Mouse (Mus musculus) heart, embryonic 13.5 days (tissue): ENCODE results near the gene Gm29666. TPM values are rescaled to one million over a fixed set of nuclear protein-coding genes. Genes with fewer than 3 reads are reported as not detected.
A peak's percentile ranks its signal among the peaks of the same experiment; 100 is the strongest.

Experiments used
- ATAC-seq: fragments of 200-750 bp; cut with Nextera tagmentation; 2 replicates; pipeline ENCODE4 v1.8.0; 2017; ENCODE audit warnings: moderate TSS enrichment; ENCODE audit not compliant: insufficient number of reproducible peaks, low FRiP score, low TSS enrichment; ENCODE audit errors: extremely low read depth
- H3K27ac ChIP-seq: fragments of 300-500 bp; sonication (generic); replicated peaks from 2 replicates; pipeline ENCODE4 v1.5.1; 2015; ENCODE audit warnings: moderate library complexity, mild to moderate bottlenecking, inconsistent platforms
- H3K27me3 ChIP-seq: fragments of 300-500 bp; sonication (generic); replicated peaks from 2 replicates; pipeline ENCODE4 v1.6.1; 2015; ENCODE audit warnings: mild to moderate bottlenecking, inconsistent platforms
- H3K36me3 ChIP-seq: fragments of 300-500 bp; sonication (generic); 2 replicates; pipeline ENCODE4 v1.6.1; 2015; ENCODE audit warnings: mild to moderate bottlenecking, inconsistent platforms
- H3K4me1 ChIP-seq: fragments of 300-500 bp; sonication (generic); 2 replicates; pipeline ENCODE4 v1.6.1; 2015; ENCODE audit warnings: inconsistent platforms
- H3K4me2 ChIP-seq: fragments of 300-500 bp; sonication (generic); 2 replicates; pipeline ENCODE4 v1.6.1; 2015; ENCODE audit warnings: inconsistent platforms, mild to moderate bottlenecking, moderate library complexity
- H3K4me3 ChIP-seq: fragments of 300-500 bp; sonication (generic); 2 replicates; pipeline ENCODE4 v1.5.1; 2015; ENCODE audit warnings: moderate library complexity, mild to moderate bottlenecking, inconsistent platforms
- H3K9ac ChIP-seq: fragments of 300-500 bp; sonication (generic); 2 replicates; pipeline ENCODE4 v1.6.1; 2015; ENCODE audit warnings: inconsistent platforms, mild to moderate bottlenecking, moderate library complexity
- H3K9me3 ChIP-seq: fragments of 300-500 bp; sonication (generic); 2 replicates; pipeline ENCODE4 v1.6.1; 2016; ENCODE audit warnings: inconsistent platforms
- WGBS: fragments of 180-500 bp; shearing (Covaris S2); methylation state at CpG from one replicate; pipeline ENCODE4 v1.1.7; 2015; ENCODE audit warnings: mixed read lengths; 5-methylcytosine and 5-hydroxymethylcytosine counted together
- polyA plus RNA-seq: library from polyadenylated mRNA; unstranded; fragments of >200 nt; fragmentation: Nextera tagmentation; extraction: Ambion mirVana; gene quantifications from 2 replicates; pipeline ENCODE4 v1.2.1, GENCODE M21; 2015

Gm29666 gene
- polyA plus RNA-seq, 1 experiment from 2014 or later = 0.56 TPM

DNA sequence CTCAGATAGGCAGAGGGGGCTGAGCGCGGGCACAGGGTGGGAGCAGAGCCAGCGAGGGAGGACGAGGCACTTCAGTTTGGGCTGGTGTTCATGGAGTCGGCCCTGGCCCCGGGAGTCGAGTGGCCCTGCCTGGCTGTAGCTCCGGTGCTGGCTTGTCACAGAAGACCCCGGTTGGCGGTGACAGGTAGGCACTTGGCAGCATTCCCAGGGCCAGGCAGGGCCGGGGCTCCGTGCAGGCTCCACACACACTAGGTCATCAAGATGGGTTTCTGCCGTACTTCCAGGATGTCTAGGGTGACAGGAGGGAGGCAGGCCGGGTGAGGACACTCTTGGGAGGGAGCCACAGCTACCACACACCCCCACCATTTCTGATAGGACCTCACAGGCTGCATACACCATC is 29.2 kb upstream of the Gm29666 start:
- no peak for ATAC-seq
- H3K4me1 ChIP-seq = peaks cover 25% of the 10 kb centered on the region
- no peak overlapping the region for H3K4me2 ChIP-seq
- WGBS = 51% methylated on average over 14 of the region's 14 CpGs
- H3K36me3 ChIP-seq = peaks cover 62% of the 10 kb centered on the region
- 0 out of 2 replicates have a peak overlapping the region, but pooled peaks have one; percentile 11 for H3K9ac ChIP-seq
- H3K27me3 ChIP-seq = no peaks in the 10 kb centered on the region
- no peaks in the 10 kb centered on the region for H3K9me3 ChIP-seq
- no peak overlapping the region for H3K4me3 ChIP-seq
- H3K27ac ChIP-seq = 0 out of 2 replicates have a peak overlapping the region, but pooled peaks have one; percentile 45

DNA sequence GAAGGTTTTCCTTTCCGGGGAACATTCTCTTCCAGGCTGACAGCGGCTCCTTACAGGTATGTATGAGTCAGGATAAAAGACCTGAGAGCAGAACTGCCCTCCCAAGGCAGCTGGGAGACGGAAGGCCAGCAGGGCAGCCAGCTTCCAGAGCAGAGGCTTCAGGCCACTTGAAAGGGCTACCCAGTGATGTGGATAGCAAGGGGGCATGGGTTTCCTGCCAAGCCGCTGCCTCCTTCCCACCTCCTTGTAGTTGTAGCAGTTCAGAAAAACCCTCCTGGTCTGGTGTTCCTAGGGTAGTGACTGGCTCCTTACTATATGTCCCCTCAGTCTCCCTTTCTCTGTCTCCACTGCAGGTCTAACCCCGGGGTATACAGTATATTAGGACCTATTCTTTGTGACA is 24.5 kb upstream of the Gm29666 start:
- H3K4me1 ChIP-seq = peaks cover 22% of the 10 kb centered on the region
- H3K9me3 ChIP-seq = no peaks in the 10 kb centered on the region
- no peak for ATAC-seq
- H3K9ac ChIP-seq = no peak overlapping the region
- peak overlapping the region; percentile 55; the same call in 1 of the 2 replicates for H3K27ac ChIP-seq
- H3K36me3 ChIP-seq = peaks cover 61% of the 10 kb centered on the region
- no peaks in the 10 kb centered on the region for H3K27me3 ChIP-seq
- H3K4me2 ChIP-seq = no peak overlapping the region
- WGBS = 75% methylated on average over 5 of the region's 5 CpGs
- no peak overlapping the region for H3K4me3 ChIP-seq

- no peak overlapping the region for H3K27ac ChIP-seq
- H3K4me1 ChIP-seq = peaks cover 14% of the 10 kb centered on the region
- H3K4me3 ChIP-seq = no peak overlapping the region
- no peaks in the 10 kb centered on the region for H3K27me3 ChIP-seq
- peaks cover 61% of the 10 kb centered on the region for H3K36me3 ChIP-seq
- no peak for ATAC-seq
- H3K9me3 ChIP-seq = no peaks in the 10 kb centered on the region
- no peak overlapping the region for H3K4me2 ChIP-seq
- 64% methylated on average over 11 of the region's 11 CpGs for WGBS
- no peak overlapping the region for H3K9ac ChIP-seq
Observed at GRCm38 (mm10) chr15:84942647-84943285, 22.9 kb upstream of the Gm29666 start.

- Histone ChIP-seq H3K9me3 (no peaks in the 10 kb centered on the region), H3K27ac (no peak overlapping the region), H3K4me1 (peaks cover 14% of the 10 kb centered on the region), H3K4me2 (no peak overlapping the region), H3K9ac (no peak overlapping the region), H3K27me3 (no peaks in the 10 kb centered on the region), H3K36me3 (peaks cover 86% of the 10 kb centered on the region), H3K4me3 (no peak overlapping the region)
- 56% methylated on average over 12 of the region's 12 CpGs for WGBS
- ATAC-seq = no peak
Observed at GRCm38 (mm10) chr15:84940102-84940501, 20.3 kb upstream of the Gm29666 start.

DNA sequence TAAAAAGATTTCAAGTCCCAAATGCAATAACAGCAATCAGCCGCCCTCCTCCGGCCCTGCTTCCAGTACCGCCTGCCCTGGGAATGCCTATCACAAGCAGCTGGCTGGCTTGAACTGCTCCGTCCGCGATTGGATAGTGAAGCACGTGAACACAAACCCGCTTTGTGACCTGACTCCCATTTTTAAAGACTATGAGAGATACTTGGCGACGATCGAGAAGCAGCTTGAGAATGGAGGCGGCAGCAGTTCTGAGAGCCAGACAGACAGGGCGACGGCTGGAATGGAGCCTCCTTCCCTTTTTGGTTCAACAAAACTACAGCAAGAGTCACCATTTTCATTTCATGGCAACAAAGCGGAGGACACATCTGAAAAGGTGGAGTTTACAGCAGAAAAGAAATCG is 15.1 kb upstream of the Gm29666 start:
- no peaks in the 10 kb centered on the region for H3K27me3 ChIP-seq
- ATAC-seq = no peak
- H3K9me3 ChIP-seq = no peaks in the 10 kb centered on the region
- no peak overlapping the region for H3K9ac ChIP-seq
- WGBS = 89% methylated on average over 16 of the region's 16 CpGs
- H3K4me2 ChIP-seq = no peak overlapping the region
- H3K27ac ChIP-seq = no peak overlapping the region
- no peak overlapping the region for H3K4me3 ChIP-seq
- 0 out of 2 replicates have a peak, but pooled peaks cover 4% of the 10 kb centered on the region for H3K4me1 ChIP-seq
- H3K36me3 ChIP-seq = peaks cover 100% of the 10 kb centered on the region

DNA sequence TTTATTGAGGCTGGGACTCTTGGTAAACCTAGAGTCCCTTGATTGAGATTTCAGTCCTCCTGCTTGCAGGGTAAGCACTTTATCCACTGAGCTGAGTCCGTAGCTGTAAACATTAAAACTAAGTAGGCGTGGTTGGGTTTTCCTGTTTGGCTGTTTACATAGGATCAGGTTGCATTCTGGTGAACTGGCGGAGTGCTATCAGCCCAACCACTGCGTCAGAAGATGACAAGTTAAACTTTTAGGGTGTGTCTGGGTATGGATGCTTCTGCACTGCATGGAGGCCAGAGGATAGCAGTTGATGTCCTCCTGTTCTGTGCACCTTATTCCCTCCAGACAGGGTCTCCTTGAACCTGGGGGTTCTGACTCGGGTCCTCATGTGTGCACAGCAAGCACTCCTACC is 12.5 kb upstream of the Gm29666 start:
- no peak overlapping the region for H3K4me2 ChIP-seq
- no peaks in the 10 kb centered on the region for H3K4me1 ChIP-seq
- peaks cover 100% of the 10 kb centered on the region for H3K36me3 ChIP-seq
- H3K4me3 ChIP-seq = no peak overlapping the region
- H3K9ac ChIP-seq = no peak overlapping the region
- no peak overlapping the region for H3K27ac ChIP-seq
- no peaks in the 10 kb centered on the region for H3K9me3 ChIP-seq
- 70% methylated on average over 5 of the region's 5 CpGs for WGBS
- ATAC-seq = no peak
- no peaks in the 10 kb centered on the region for H3K27me3 ChIP-seq

DNA sequence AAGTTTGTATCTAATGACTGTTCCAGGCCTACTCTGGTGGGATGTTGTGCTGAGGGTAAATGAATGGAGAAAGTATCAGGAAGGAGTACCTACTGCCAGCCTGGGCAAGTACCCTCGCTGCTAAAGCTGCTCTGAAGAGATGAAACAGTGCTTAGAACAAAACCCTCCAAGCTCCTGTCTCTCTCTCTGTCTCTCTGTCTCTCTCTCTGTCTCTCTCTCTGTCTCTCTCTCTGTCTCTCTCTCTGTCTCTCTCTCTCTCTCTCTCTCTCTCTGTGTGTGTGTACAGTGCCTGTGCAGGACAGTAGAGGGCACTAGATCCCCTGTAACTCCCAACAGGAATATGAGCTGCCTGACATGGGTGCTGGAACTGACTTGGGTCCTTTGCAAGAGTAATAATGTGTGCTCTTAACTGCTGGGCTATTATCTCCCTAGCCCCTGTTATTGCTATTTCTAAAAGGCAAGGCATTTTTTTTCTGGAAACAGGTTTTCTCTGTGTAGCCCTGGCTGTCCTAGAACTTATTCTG is 5.7 kb upstream of the Gm29666 start:
- H3K9ac ChIP-seq = peak overlapping the region; percentile 37; the same call in 1 of the 2 replicates

DNA sequence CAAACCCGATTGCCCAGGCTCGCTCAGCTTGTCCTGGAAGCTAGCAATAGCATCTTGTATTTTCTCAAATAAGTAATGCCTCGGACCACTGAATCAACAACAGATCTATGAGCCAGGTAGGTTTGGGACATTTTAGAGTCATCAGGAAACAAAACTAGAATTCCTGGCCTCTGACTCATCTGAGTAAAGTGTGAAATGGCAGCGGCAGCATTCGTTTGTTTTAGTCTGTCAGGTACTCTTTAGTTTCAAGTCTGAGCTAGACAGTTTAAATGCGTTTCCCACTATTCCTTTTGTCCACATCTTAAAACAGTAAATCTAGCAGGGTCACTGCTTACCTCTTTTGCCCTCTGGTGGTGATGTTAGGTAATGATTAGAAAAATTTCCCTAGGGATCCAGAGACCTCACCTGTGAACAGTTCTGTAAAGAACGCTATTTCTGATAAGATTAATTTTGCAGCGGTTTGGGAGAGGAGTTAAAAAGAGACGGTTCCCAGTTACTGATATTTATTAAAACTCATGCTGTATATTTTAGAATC is 5.0 kb upstream of the Gm29666 start:
- peaks cover 32% of the 10 kb centered on the region for H3K4me1 ChIP-seq
- no peaks in the 10 kb centered on the region for H3K27me3 ChIP-seq
- H3K27ac ChIP-seq = peak overlapping the region; percentile 97
- H3K4me2 ChIP-seq = peak overlapping the region; percentile 85
- no peak for ATAC-seq
- peaks cover 28% of the 10 kb centered on the region for H3K36me3 ChIP-seq
- 10% methylated on average over 9 of the region's 9 CpGs for WGBS
- peak overlapping the region; percentile 99 for H3K9ac ChIP-seq
- H3K9me3 ChIP-seq = no peaks in the 10 kb centered on the region
- peak overlapping the region; percentile 99 for H3K4me3 ChIP-seq

More for the DNA sequence above, 5.7 kb upstream of the Gm29666 start:
- no peaks in the 10 kb centered on the region for H3K9me3 ChIP-seq
- H3K36me3 ChIP-seq = peaks cover 35% of the 10 kb centered on the region
- H3K27me3 ChIP-seq = no peaks in the 10 kb centered on the region
- peaks cover 32% of the 10 kb centered on the region for H3K4me1 ChIP-seq
- ATAC-seq = no peak
- peak overlapping the region; percentile 85 for H3K4me2 ChIP-seq
- peak overlapping the region; percentile 99 for H3K4me3 ChIP-seq
- WGBS = 71% methylated on average over 1 of the region's 1 CpGs
- H3K27ac ChIP-seq = no peak overlapping the region

DNA sequence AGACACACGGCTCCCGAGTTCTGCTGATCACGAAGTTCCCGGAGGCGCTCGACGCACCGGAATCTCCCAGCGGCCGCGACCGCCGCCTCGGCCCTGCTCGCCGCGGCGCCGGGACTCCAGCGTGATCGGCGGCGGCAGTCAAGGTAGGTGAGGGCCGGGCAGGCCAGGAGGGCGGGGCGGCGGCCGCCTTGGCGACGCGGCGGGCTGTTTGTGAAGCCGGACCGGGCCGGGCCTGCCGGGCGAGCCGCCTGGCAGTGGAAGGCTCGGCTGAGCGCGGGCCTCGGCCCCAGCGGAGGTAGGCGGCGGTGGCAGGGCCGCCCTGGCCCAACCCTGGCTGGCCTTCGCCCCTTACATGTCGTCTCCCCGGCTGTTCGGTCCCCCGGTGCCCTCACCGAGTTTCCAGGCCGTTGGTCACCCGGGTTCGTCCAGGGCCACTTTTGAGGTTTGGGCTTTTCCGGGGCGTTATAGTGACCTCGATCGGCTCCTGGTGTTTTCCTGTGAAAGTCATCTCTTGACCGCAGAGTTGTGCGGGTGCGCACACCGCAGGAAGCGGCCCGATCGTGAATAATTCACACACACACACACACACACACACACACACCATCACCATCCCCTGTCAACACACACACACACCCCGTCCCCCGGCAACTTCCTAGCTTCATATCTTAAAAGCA is 3.8 kb upstream of the Gm29666 start:
- peak; percentile 79 for ATAC-seq
- H3K9me3 ChIP-seq = no peaks in the 10 kb centered on the region
- H3K4me3 ChIP-seq = peak overlapping the region; percentile 99
- H3K36me3 ChIP-seq = peaks cover 20% of the 10 kb centered on the region
- no peaks in the 10 kb centered on the region for H3K27me3 ChIP-seq
- H3K4me2 ChIP-seq = peak overlapping the region; percentile 85
- WGBS = under 1% methylated on average over 68 of the region's 68 CpGs
- H3K27ac ChIP-seq = peak overlapping the region; percentile 97
- H3K9ac ChIP-seq = peak overlapping the region; percentile 99
- peaks cover 32% of the 10 kb centered on the region for H3K4me1 ChIP-seq

GRCm38 (mm10) chr15:84922884-84923507 is 3.2 kb upstream of the Gm29666 start, which contains the start of gene Nup50:
Gene Nup50, plus strand, starts transcription at chr15:84923411.
- no peaks in the 10 kb centered on the region for H3K9me3 ChIP-seq
- H3K4me3 ChIP-seq = peak within 1 kb of the TSS; percentile 99
- H3K27ac ChIP-seq = peak within 1 kb of the TSS; percentile 97
- no peaks in the 10 kb centered on the region for H3K27me3 ChIP-seq
- peaks cover 13% of the 10 kb centered on the region for H3K36me3 ChIP-seq
- H3K9ac ChIP-seq = peak within 1 kb of the TSS; percentile 99
- peaks cover 32% of the 10 kb centered on the region for H3K4me1 ChIP-seq
- peak; percentile 86 for ATAC-seq
- H3K4me2 ChIP-seq = peak within 1 kb of the TSS; percentile 85
- 0% methylated on average over 60 of the region's 60 CpGs for WGBS

DNA sequence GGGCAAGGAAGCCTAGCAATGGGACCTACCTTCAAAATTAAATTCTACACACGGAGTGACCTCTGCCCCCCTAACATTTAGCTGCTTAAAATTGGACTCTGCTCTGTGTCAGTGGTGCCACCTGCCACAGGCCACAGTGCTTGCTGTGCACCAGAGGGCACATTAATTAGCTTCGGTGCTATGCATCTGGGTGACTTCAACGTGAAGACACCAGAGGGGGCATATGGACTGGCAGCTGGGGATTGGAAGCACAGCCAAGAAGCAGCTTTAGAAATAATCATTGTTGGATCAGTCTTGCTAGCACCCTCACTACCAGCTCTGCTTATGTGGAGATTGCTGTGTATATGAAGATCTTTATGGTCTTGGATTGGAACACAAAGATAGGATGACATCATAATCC is 6.6 kb downstream of the Gm29666 start:
- Histone ChIP-seq H3K9me3 (peaks cover 15% of the 10 kb centered on the region), H3K4me2 (no peak overlapping the region), H3K27me3 (no peaks in the 10 kb centered on the region), H3K27ac (no peak overlapping the region), H3K36me3 (peaks cover 8% of the 10 kb centered on the region; the same call in 1 of the 2 replicates), H3K9ac (no peak overlapping the region), H3K4me1 (no peaks in the 10 kb centered on the region), H3K4me3 (no peak overlapping the region)
- no peak for ATAC-seq
- WGBS = 84% methylated on average over 3 of the region's 3 CpGs
